9 mouse cellular contexts compared by ENCODE assay signal in genomic region chr11:69326408-69327156, GRCm38 (mm10). TPM values are rescaled to one million over a fixed set of nuclear protein-coding genes. Genes with fewer than 3 reads are reported as not detected.
DNase-seq lines count a peak whose midpoint lies in the region; ATAC-seq lines count a peak whose summit lies in the region.
"Had no signal": no experiment of that assay in that cellular context is flagged by ENCODE, and none has a peak within 500 bp of the region (broad histone marks: within the 10 kb centered on the region; RNA-seq: fewer than 3 reads in every experiment).

No protein-coding gene starts in this region.

- peak overlapping the region; percentile 62 for H3K9ac ChIP-seq in hindbrain, embryonic 11.5 days (ENCODE audit: low read depth, low read length)

- peak; percentile 38; the same call in 1 of the 2 replicates for ATAC-seq in hindbrain, embryonic 11.5 days (ENCODE audit: low FRiP score)

- H3K4me3 ChIP-seq in hindbrain, embryonic 11.5 days (ENCODE audit: low read depth, low read length): peak overlapping the region; percentile 46

- 1% methylated on average over 44 of the region's 45 CpGs for WGBS in hindbrain, embryonic 11.5 days

- peaks cover 12% of the 10 kb centered on the region for H3K4me1 ChIP-seq in hindbrain, embryonic 11.5 days (replicated peaks; ENCODE audit: control insufficient read depth, insufficient read depth, low read length)

- peak overlapping the region; percentile 93 for H3K4me2 ChIP-seq in hindbrain, embryonic 11.5 days (replicated peaks; ENCODE audit: low read depth, low read length)

- H3K9me3 ChIP-seq in hindbrain, embryonic 11.5 days (ENCODE audit: control insufficient read depth, low read length): no peaks in the 10 kb centered on the region

- no peak overlapping the region for H3K27ac ChIP-seq in hindbrain, embryonic 11.5 days (ENCODE audit: low read depth, low read length)

- peak; percentile 41 for DNase-seq in adrenal gland, postnatal 25 days
- DNase-seq in adrenal gland, adult 8-10 months: no peak
- DNase-seq in ovary, postnatal 14 days (ENCODE audit: low spot score): peak; percentile 33
- no peak for DNase-seq in ovary, postnatal 10 days (ENCODE audit: low spot score)
- DNase-seq in hindbrain, embryonic 11.5 days (ENCODE audit: low spot score): no peak
- DNase-seq in lung, postnatal 10 days: peak; percentile 38
- peak; percentile 33 to 47 for DNase-seq in thymus, postnatal 10 days (ENCODE audit: low spot score in 2 of 2)
- no peak for DNase-seq in adrenal gland, postnatal 36 days

- peaks cover 13% of the 10 kb centered on the region for H3K27me3 ChIP-seq in hindbrain, embryonic 11.5 days (ENCODE audit: control insufficient read depth, insufficient read depth, low read length)

- no peaks in the 10 kb centered on the region for H3K36me3 ChIP-seq in hindbrain, embryonic 11.5 days (ENCODE audit: control insufficient read depth, insufficient read depth, low read length)

RNA-seq across cellular contexts. Expression of gene Kcnab3, which starts 0.5 kb away (rescaled TPM):
- total RNA-seq in adrenal gland, postnatal 25 days (2021): 7.3 and 9.7 TPM in 2 replicates
- total RNA-seq in adrenal gland, adult 8-10 months (2022): 10 to 100 TPM in 3 of 4 experiments, 1 to 10 TPM in 1; 7.3 to 22.1 (median 16.2) TPM
- 1.4 and 3.0 TPM in 2 replicates for polyA plus RNA-seq in hindbrain, embryonic 11.5 days (2014; fragmentation: Nextera tagmentation; extraction: Ambion mirVana)
- total RNA-seq in adrenal gland, postnatal 36 days (2021): 1 to 10 TPM; 6.1 to 7.8 TPM
- total RNA-seq: hematopoietic stem cell, adult 5-6 weeks had no signal

RNA-seq across cellular contexts. Expression of gene Trappc1, which starts 2.8 kb away (rescaled TPM):
- total RNA-seq in adrenal gland, postnatal 25 days (2021): 80.8 and 86.2 TPM in 2 replicates
- 10 to 100 TPM; 63.4 to 70.8 (median 67.0) TPM for total RNA-seq in adrenal gland, adult 8-10 months (2022)
- 209 and 215 TPM in 2 replicates for polyA plus RNA-seq in hindbrain, embryonic 11.5 days (2014; fragmentation: Nextera tagmentation; extraction: Ambion mirVana)
- 10 to 100 TPM; 62.0 to 79.3 TPM for total RNA-seq in adrenal gland, postnatal 36 days (2021)

RNA-seq across cellular contexts. Expression of gene Cntrob, which starts 3.0 kb away (rescaled TPM):
- 10.3 and 13.3 TPM in 2 replicates for total RNA-seq in adrenal gland, postnatal 25 days (2021)
- 10 to 100 TPM in 2 of 4 experiments, 1 to 10 TPM in 2; 6.4 to 14.8 (median 10.0) TPM for total RNA-seq in adrenal gland, adult 8-10 months (2022)
- 17.2 and 17.9 TPM in 2 replicates for polyA plus RNA-seq in hindbrain, embryonic 11.5 days (2014; fragmentation: Nextera tagmentation; extraction: Ambion mirVana)
- total RNA-seq in adrenal gland, postnatal 36 days (2021): 1 to 10 TPM; 5.9 to 7.1 TPM

RNA-seq across cellular contexts. Expression of gene Rnf227, which starts 13.7 kb away (rescaled TPM):
- 6.8 and 7.7 TPM in 2 replicates for total RNA-seq in adrenal gland, postnatal 25 days (2021)
- total RNA-seq in adrenal gland, adult 8-10 months (2022): 10 to 100 TPM in 1 of 4 experiments, 1 to 10 TPM in 3; 5.0 to 10.2 (median 6.7) TPM
- 28.7 and 34.9 TPM in 2 replicates for polyA plus RNA-seq in hindbrain, embryonic 11.5 days (2014; fragmentation: Nextera tagmentation; extraction: Ambion mirVana)
- total RNA-seq in adrenal gland, postnatal 36 days (2021): 1 to 10 TPM; 4.7 to 6.6 TPM

RNA-seq across cellular contexts. Expression of gene Chd3, which starts 42.6 kb away (rescaled TPM):
- 105 and 111 TPM in 2 replicates for total RNA-seq in adrenal gland, postnatal 25 days (2021)
- 100 to 1,000 TPM in 2 of 4 experiments, 10 to 100 TPM in 2; 89.8 to 169 (median 115) TPM for total RNA-seq in adrenal gland, adult 8-10 months (2022)
- polyA plus RNA-seq in hindbrain, embryonic 11.5 days (2014; fragmentation: Nextera tagmentation; extraction: Ambion mirVana): 44.3 and 57.1 TPM in 2 replicates
- 100 to 1,000 TPM in 1 of 2 experiments, 10 to 100 TPM in 1; 78.6 to 119 TPM for total RNA-seq in adrenal gland, postnatal 36 days (2021)

Comparison
In these comparisons a context has a peak if more than half of its experiments do, and no peak if none do; other contexts are left out.
1. DNase-seq: peak in adrenal gland, postnatal 25 days (single experiment), ovary, postnatal 14 days (single experiment), lung, postnatal 10 days (single experiment) and thymus, postnatal 10 days (2 of 2); none in adrenal gland, adult 8-10 months (single experiment), ovary, postnatal 10 days (single experiment), hindbrain, embryonic 11.5 days (single experiment) and adrenal gland, postnatal 36 days (0 of 2).